Mouse (Mus musculus): ENCODE results near the gene Stpg2. TPM values are rescaled to one million over a fixed set of nuclear protein-coding genes. Genes with fewer than 3 reads are reported as not detected.
"Not testable (repeated sequence)": the region's sequence is repeated elsewhere in the genome, so short reads cannot be mapped to it uniquely, and the experiment has no call there.

Stpg2 gene
- polyA plus RNA-seq, 1 experiment from 2014 or later, result not detected

DNA sequence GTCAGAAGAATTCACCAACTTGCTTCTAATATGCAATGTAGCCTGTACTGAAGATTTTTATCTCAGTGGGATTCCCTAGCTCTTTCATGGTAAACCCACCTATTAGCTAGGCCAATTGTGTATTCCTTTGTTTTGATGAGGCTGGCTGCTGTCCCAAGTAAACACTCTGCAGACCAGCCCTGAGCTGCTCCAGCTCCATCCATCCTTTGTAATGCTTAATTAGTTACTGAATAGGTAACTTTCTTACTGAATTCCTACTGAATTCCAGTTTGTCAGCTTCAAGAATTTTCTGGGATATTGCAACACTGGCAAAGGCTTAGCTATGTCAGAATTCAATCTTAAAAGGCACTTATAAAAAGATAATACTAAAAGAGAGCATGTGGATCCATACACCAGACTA lies 402.8 kb downstream of the Stpg2 start:
- H3K4me1 ChIP-seq (ENCODE audit: insufficient read depth, low read length); H3K4me2 ChIP-seq (replicated peaks; ENCODE audit: low read depth, low read length); H3K9ac ChIP-seq (replicated peaks; ENCODE audit: low read length); H3K4me3 ChIP-seq (ENCODE audit: low read length); H3K27me3 ChIP-seq (ENCODE audit: insufficient read depth, low read length); H3K36me3 ChIP-seq (ENCODE audit: insufficient read depth, low read length); ATAC-seq (ENCODE audit: low FRiP score, low TSS enrichment); H3K9me3 ChIP-seq (ENCODE audit: low read length); H3K27ac ChIP-seq (ENCODE audit: low read length): not testable (repeated sequence)

DNA sequence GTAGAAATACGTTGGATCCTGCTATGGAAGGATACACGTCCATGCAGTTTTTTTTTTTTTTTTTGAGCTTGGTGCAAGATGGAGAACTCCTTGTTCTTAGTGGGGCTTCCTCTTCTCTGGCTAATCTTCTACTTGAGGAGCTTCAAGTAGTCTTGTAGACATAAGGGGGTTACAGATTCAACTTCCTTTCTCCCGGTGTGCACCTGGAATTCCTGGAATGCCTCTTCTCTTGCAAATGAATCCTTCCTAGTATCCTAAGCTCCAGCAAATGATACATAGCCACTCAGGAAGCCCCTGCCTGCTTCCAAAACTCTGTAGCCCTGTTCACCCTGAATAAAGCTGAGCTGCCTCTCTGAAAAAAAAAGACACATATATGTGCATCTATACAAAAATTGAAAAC lies 409.1 kb downstream of the Stpg2 start:
- ATAC-seq (ENCODE audit: low FRiP score, low TSS enrichment), result no peak
- 65% methylated on average over 3 of the region's 3 CpGs for WGBS
- H3K4me2 ChIP-seq (replicated peaks; ENCODE audit: low read depth, low read length), result no peak overlapping the region
- H3K9me3 ChIP-seq (ENCODE audit: low read length), result no peaks in the 10 kb centered on the region
- H3K27me3 ChIP-seq (ENCODE audit: insufficient read depth, low read length), result no peaks in the 10 kb centered on the region
- H3K4me1 ChIP-seq (ENCODE audit: insufficient read depth, low read length), result no peaks in the 10 kb centered on the region
- no peaks in the 10 kb centered on the region for H3K36me3 ChIP-seq (ENCODE audit: insufficient read depth, low read length)
- no peak overlapping the region for H3K4me3 ChIP-seq (ENCODE audit: low read length)
- no peak overlapping the region for H3K9ac ChIP-seq (replicated peaks; ENCODE audit: low read length)
- H3K27ac ChIP-seq (ENCODE audit: low read length), result no peak overlapping the region

DNA sequence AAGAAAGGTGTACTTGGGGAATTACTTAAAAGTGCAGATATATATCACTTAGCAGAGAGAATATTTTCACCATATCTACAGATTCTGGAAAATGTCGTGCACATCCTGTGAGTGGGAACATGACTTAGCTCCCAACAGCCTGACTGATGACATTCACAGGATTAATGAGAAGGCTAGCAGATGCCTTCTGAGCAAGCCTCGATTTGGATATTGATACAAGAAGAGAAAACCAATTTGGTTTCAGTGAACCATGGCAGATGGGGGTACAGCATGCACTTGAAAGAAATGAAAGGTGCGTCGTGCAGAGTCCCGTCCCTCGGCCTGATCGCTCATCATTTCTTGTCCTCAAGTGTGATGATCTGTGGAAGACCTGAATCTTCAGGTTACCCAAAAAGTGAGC lies 410.3 kb downstream of the Stpg2 start:
- no peak overlapping the region for H3K9ac ChIP-seq (replicated peaks; ENCODE audit: low read length)
- ATAC-seq (ENCODE audit: low FRiP score, low TSS enrichment), result no peak
- no peaks in the 10 kb centered on the region for H3K9me3 ChIP-seq (ENCODE audit: low read length)
- no peaks in the 10 kb centered on the region for H3K4me1 ChIP-seq (ENCODE audit: insufficient read depth, low read length)
- no peak overlapping the region for H3K4me2 ChIP-seq (replicated peaks; ENCODE audit: low read depth, low read length)
- 74% methylated on average over 7 of the region's 7 CpGs for WGBS
- no peak overlapping the region for H3K27ac ChIP-seq (ENCODE audit: low read length)
- no peaks in the 10 kb centered on the region for H3K36me3 ChIP-seq (ENCODE audit: insufficient read depth, low read length)
- no peaks in the 10 kb centered on the region for H3K27me3 ChIP-seq (ENCODE audit: insufficient read depth, low read length)
- H3K4me3 ChIP-seq (ENCODE audit: low read length), result no peak overlapping the region

GRCm38 (mm10) chr3:139637887-139638286 lies 432.4 kb downstream of the Stpg2 start:
- H3K36me3 ChIP-seq (ENCODE audit: insufficient read depth, low read length), result no peaks in the 10 kb centered on the region
- no peaks in the 10 kb centered on the region for H3K27me3 ChIP-seq (ENCODE audit: insufficient read depth, low read length)
- no peak overlapping the region for H3K4me3 ChIP-seq (ENCODE audit: low read length)
- WGBS, result 91% methylated on average over 8 of the region's 8 CpGs
- H3K9me3 ChIP-seq (ENCODE audit: low read length), result no peaks in the 10 kb centered on the region
- ATAC-seq (ENCODE audit: low FRiP score, low TSS enrichment), result no peak
- H3K27ac ChIP-seq (ENCODE audit: low read length), result no peak overlapping the region
- no peaks in the 10 kb centered on the region for H3K4me1 ChIP-seq (ENCODE audit: insufficient read depth, low read length)
- no peak overlapping the region for H3K4me2 ChIP-seq (replicated peaks; ENCODE audit: low read depth, low read length)
- H3K9ac ChIP-seq (replicated peaks; ENCODE audit: low read length), result no peak overlapping the region

DNA sequence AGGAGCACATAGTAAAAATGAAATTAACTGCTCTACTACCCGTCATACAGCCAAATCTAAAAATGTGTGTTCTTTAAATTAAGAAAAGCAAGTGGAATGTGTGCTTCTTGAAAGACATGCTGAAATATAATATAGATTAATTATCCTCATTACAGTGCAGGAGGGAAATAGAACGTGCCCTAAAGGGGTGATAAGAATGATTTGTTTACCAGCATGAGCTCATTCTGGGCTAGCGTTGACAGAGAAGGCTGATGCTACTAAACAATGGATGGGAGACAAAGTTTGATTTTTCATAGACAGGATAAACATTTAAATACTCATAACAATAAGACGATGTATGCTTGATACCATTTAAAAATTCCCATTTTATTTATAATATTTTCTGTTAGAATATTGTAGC lies 446.0 kb downstream of the Stpg2 start:
- H3K36me3 ChIP-seq (ENCODE audit: insufficient read depth, low read length), result no peaks in the 10 kb centered on the region
- no peaks in the 10 kb centered on the region for H3K4me1 ChIP-seq (ENCODE audit: insufficient read depth, low read length)
- no peaks in the 10 kb centered on the region for H3K27me3 ChIP-seq (ENCODE audit: insufficient read depth, low read length)
- H3K9ac ChIP-seq (replicated peaks; ENCODE audit: low read length), result no peak overlapping the region
- H3K4me2 ChIP-seq (replicated peaks; ENCODE audit: low read depth, low read length), result no peak overlapping the region
- no peak overlapping the region for H3K4me3 ChIP-seq (ENCODE audit: low read length)
- no peak overlapping the region for H3K27ac ChIP-seq (ENCODE audit: low read length)
- H3K9me3 ChIP-seq (ENCODE audit: low read length), result no peaks in the 10 kb centered on the region
- no peak for ATAC-seq (ENCODE audit: low FRiP score, low TSS enrichment)
- 57% methylated on average over 4 of the region's 4 CpGs for WGBS

GRCm38 (mm10) chr3:139659416-139659815 lies 453.9 kb downstream of the Stpg2 start:
- no peak overlapping the region for H3K4me3 ChIP-seq (ENCODE audit: low read length)
- H3K36me3 ChIP-seq (ENCODE audit: insufficient read depth, low read length), result no peaks in the 10 kb centered on the region
- H3K4me1 ChIP-seq (ENCODE audit: insufficient read depth, low read length), result no peaks in the 10 kb centered on the region
- no peak overlapping the region for H3K9ac ChIP-seq (replicated peaks; ENCODE audit: low read length)
- H3K27ac ChIP-seq (ENCODE audit: low read length), result no peak overlapping the region
- no peaks in the 10 kb centered on the region for H3K27me3 ChIP-seq (ENCODE audit: insufficient read depth, low read length)
- H3K4me2 ChIP-seq (replicated peaks; ENCODE audit: low read depth, low read length), result no peak overlapping the region
- no peaks in the 10 kb centered on the region for H3K9me3 ChIP-seq (ENCODE audit: low read length)
- no peak for ATAC-seq (ENCODE audit: low FRiP score, low TSS enrichment)
- WGBS, result 85% methylated on average over 4 of the region's 4 CpGs

- H3K9ac ChIP-seq (replicated peaks; ENCODE audit: low read length), result no peak overlapping the region
- ATAC-seq (ENCODE audit: low FRiP score, low TSS enrichment), result no peak
- H3K9me3 ChIP-seq (ENCODE audit: low read length), result no peaks in the 10 kb centered on the region
- no peak overlapping the region for H3K4me3 ChIP-seq (ENCODE audit: low read length)
- no peaks in the 10 kb centered on the region for H3K4me1 ChIP-seq (ENCODE audit: insufficient read depth, low read length)
- no peak overlapping the region for H3K4me2 ChIP-seq (replicated peaks; ENCODE audit: low read depth, low read length)
- no peaks in the 10 kb centered on the region for H3K27me3 ChIP-seq (ENCODE audit: insufficient read depth, low read length)
- H3K27ac ChIP-seq (ENCODE audit: low read length), result no peak overlapping the region
- H3K36me3 ChIP-seq (ENCODE audit: insufficient read depth, low read length), result no peaks in the 10 kb centered on the region
Observed at GRCm38 (mm10) chr3:139662241-139662640, 456.7 kb downstream of the Stpg2 start.

DNA sequence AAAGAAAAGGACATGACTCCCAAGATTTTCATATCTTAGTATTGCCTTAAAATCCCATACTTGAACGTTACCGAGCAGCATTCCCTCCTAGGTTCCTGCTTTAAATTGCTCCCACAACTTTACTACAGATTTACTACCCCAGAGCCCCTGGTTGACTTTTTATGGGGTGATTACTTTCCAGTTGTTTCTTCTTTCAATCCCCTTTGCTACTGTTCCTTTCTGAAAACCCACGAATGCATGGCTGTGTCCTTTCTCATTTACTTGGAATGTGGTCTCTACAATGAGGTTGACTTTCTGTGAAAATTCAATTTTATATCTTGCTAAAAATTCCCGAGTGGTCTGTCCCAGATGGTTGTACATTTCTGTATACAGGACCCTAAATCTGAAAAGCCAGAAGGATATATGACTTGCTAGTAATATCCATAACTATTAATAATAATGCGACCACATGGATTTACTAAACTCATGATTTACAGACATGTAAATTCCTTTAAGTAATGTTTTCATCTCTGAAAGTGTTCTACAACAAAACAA lies 458.3 kb downstream of the Stpg2 start:
- H3K27ac ChIP-seq (ENCODE audit: low read length), result no peak overlapping the region
- ATAC-seq (ENCODE audit: low FRiP score, low TSS enrichment), result no peak

DNA sequence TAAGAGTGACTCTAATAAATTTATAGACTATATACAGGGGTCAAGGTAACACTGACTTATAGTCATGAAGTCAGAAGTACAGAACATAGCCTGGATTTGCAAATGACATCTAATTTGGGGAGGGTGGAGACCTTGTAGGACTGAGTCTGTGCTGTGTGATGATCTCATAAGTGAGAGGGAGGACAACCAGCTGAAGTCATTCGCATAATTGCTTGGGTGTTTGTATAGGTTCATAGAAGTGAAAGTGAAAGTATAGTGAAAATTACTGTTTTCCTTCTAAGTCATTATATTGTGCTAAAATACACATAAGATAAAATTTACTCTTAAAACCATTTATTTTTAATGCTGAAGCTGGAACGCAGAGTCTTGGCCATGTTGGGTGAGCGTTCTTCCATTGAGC lies 459.6 kb downstream of the Stpg2 start:
- H3K36me3 ChIP-seq (ENCODE audit: insufficient read depth, low read length), result no peaks in the 10 kb centered on the region
- WGBS, result 94% methylated on average over 3 of the region's 3 CpGs
- no peak for ATAC-seq (ENCODE audit: low FRiP score, low TSS enrichment)
- H3K4me1 ChIP-seq (ENCODE audit: insufficient read depth, low read length), result no peaks in the 10 kb centered on the region
- H3K27ac ChIP-seq (ENCODE audit: low read length), result no peak overlapping the region
- no peak overlapping the region for H3K9ac ChIP-seq (replicated peaks; ENCODE audit: low read length)
- H3K4me3 ChIP-seq (ENCODE audit: low read length), result no peak overlapping the region
- H3K9me3 ChIP-seq (ENCODE audit: low read length), result no peaks in the 10 kb centered on the region
- H3K4me2 ChIP-seq (replicated peaks; ENCODE audit: low read depth, low read length), result no peak overlapping the region
- H3K27me3 ChIP-seq (ENCODE audit: insufficient read depth, low read length), result no peaks in the 10 kb centered on the region

More for the DNA sequence above, 458.3 kb downstream of the Stpg2 start:
- WGBS, result 51% methylated on average over 5 of the region's 5 CpGs
- H3K4me2 ChIP-seq (replicated peaks; ENCODE audit: low read depth, low read length), result no peak overlapping the region
- no peaks in the 10 kb centered on the region for H3K36me3 ChIP-seq (ENCODE audit: insufficient read depth, low read length)
- H3K4me1 ChIP-seq (ENCODE audit: insufficient read depth, low read length), result no peaks in the 10 kb centered on the region
- H3K27me3 ChIP-seq (ENCODE audit: insufficient read depth, low read length), result no peaks in the 10 kb centered on the region
- no peaks in the 10 kb centered on the region for H3K9me3 ChIP-seq (ENCODE audit: low read length)
- no peak overlapping the region for H3K4me3 ChIP-seq (ENCODE audit: low read length)
- no peak overlapping the region for H3K9ac ChIP-seq (replicated peaks; ENCODE audit: low read length)

- Histone ChIP-seq H3K4me1 (ENCODE audit: insufficient read depth, low read length) (no peaks in the 10 kb centered on the region), H3K4me3 (ENCODE audit: low read length) (no peak overlapping the region), H3K27ac (ENCODE audit: low read length) (no peak overlapping the region), H3K27me3 (ENCODE audit: insufficient read depth, low read length) (no peaks in the 10 kb centered on the region), H3K4me2 (replicated peaks; ENCODE audit: low read depth, low read length) (no peak overlapping the region), H3K36me3 (ENCODE audit: insufficient read depth, low read length) (no peaks in the 10 kb centered on the region), H3K9ac (replicated peaks; ENCODE audit: low read length) (no peak overlapping the region), H3K9me3 (ENCODE audit: low read length) (no peaks in the 10 kb centered on the region)
- no peak for ATAC-seq (ENCODE audit: low FRiP score, low TSS enrichment)
- 64% methylated on average over 3 of the region's 3 CpGs for WGBS
Observed at GRCm38 (mm10) chr3:139676192-139676591, 470.7 kb downstream of the Stpg2 start.

- Histone ChIP-seq H3K27me3 (ENCODE audit: insufficient read depth, low read length) (no peaks in the 10 kb centered on the region), H3K4me2 (replicated peaks; ENCODE audit: low read depth, low read length) (no peak overlapping the region), H3K27ac (ENCODE audit: low read length) (no peak overlapping the region), H3K4me3 (ENCODE audit: low read length) (no peak overlapping the region), H3K36me3 (ENCODE audit: insufficient read depth, low read length) (no peaks in the 10 kb centered on the region), H3K4me1 (ENCODE audit: insufficient read depth, low read length) (no peaks in the 10 kb centered on the region), H3K9me3 (ENCODE audit: low read length) (no peaks in the 10 kb centered on the region), H3K9ac (replicated peaks; ENCODE audit: low read length) (no peak overlapping the region)
- ATAC-seq (ENCODE audit: low FRiP score, low TSS enrichment), result no peak
- WGBS, result 81% methylated on average over 1 of the region's 1 CpGs
Observed at GRCm38 (mm10) chr3:139676723-139677122, 471.2 kb downstream of the Stpg2 start.

Data from kidney, embryonic 16.5 days (tissue).